Mouse (Mus musculus) limb, embryonic 15.5 days (tissue): ENCODE results near the gene Mogs. TPM values are rescaled to one million over a fixed set of nuclear protein-coding genes. Genes with fewer than 3 reads are reported as not detected.
A peak's percentile ranks its signal among the peaks of the same experiment; 100 is the strongest.

Source experiments
- ATAC-seq: fragments of 200-750 bp; cut with Nextera tagmentation; 2 replicates; pipeline ENCODE4 v1.8.0; 2017; ENCODE audit warnings: low read depth, moderate TSS enrichment; ENCODE audit not compliant: insufficient number of reproducible peaks, low FRiP score, low TSS enrichment
- H3K27ac ChIP-seq: fragments of 300-500 bp; sonication (generic); 2 replicates; pipeline ENCODE4 v1.5.1; 2015; ENCODE audit warnings: moderate library complexity, mild to moderate bottlenecking, inconsistent platforms
- H3K27me3 ChIP-seq: fragments of 300-500 bp; sonication (generic); 2 replicates; pipeline ENCODE4 v1.6.1; 2015; ENCODE audit warnings: inconsistent platforms
- H3K36me3 ChIP-seq: fragments of 300-500 bp; sonication (generic); 2 replicates; pipeline ENCODE4 v1.6.1; 2015; ENCODE audit warnings: inconsistent platforms
- H3K4me1 ChIP-seq: fragments of 300-500 bp; sonication (generic); 2 replicates; pipeline ENCODE4 v1.6.1; 2015; ENCODE audit warnings: inconsistent platforms
- H3K4me2 ChIP-seq: fragments of 300-500 bp; sonication (generic); 2 replicates; pipeline ENCODE4 v1.6.1; 2015; ENCODE audit warnings: mild to moderate bottlenecking, inconsistent platforms
- H3K4me3 ChIP-seq: fragments of 300-500 bp; sonication (generic); 2 replicates; pipeline ENCODE4 v1.5.1; 2015; ENCODE audit warnings: mild to moderate bottlenecking, inconsistent platforms
- H3K9ac ChIP-seq: fragments of 300-500 bp; sonication (generic); 2 replicates; pipeline ENCODE4 v1.6.1; 2015; ENCODE audit warnings: inconsistent platforms
- H3K9me3 ChIP-seq: fragments of 300-500 bp; sonication (generic); 2 replicates; pipeline ENCODE4 v1.6.1; 2016; ENCODE audit warnings: inconsistent platforms
- WGBS: fragments of 180-500 bp; shearing (Covaris S2); methylation state at CpG from one replicate; pipeline ENCODE4 v1.1.7; 2015; 5-methylcytosine and 5-hydroxymethylcytosine counted together
- polyA plus RNA-seq: library from polyadenylated mRNA; unstranded; fragments of >200 nt; fragmentation: Nextera tagmentation; extraction: Ambion mirVana; gene quantifications from 2 replicates; pipeline ENCODE4 v1.2.1, GENCODE M21; 2015

Mogs gene
- polyA plus RNA-seq, 1 experiment from 2014 or later: 53.8 TPM

GRCm38 (mm10) chr6:83118369-83118768 is 3.1 kb downstream of the Mogs start:
- Histone ChIP-seq H3K9ac (no peak overlapping the region), H3K9me3 (no peaks in the 10 kb centered on the region), H3K27me3 (no peaks in the 10 kb centered on the region), H3K36me3 (peaks cover 30% of the 10 kb centered on the region), H3K27ac (no peak overlapping the region), H3K4me3 (no peak overlapping the region), H3K4me2 (no peak overlapping the region), H3K4me1 (peaks cover 59% of the 10 kb centered on the region)
- ATAC-seq: no peak
- 85% methylated on average over 11 of the region's 11 CpGs for WGBS

- 81% methylated on average over 14 of the region's 14 CpGs for WGBS
- H3K9ac ChIP-seq: no peak overlapping the region
- H3K4me3 ChIP-seq: no peak overlapping the region
- peaks cover 30% of the 10 kb centered on the region for H3K36me3 ChIP-seq
- no peak for ATAC-seq
- no peaks in the 10 kb centered on the region for H3K27me3 ChIP-seq
- H3K4me2 ChIP-seq: no peak overlapping the region
- H3K9me3 ChIP-seq: no peaks in the 10 kb centered on the region
- H3K27ac ChIP-seq: no peak overlapping the region
- peaks cover 65% of the 10 kb centered on the region for H3K4me1 ChIP-seq
Observed at GRCm38 (mm10) chr6:83118825-83119733, 3.8 kb downstream of the Mogs start.

- Histone ChIP-seq H3K4me3 (peak overlapping the region; percentile 79; the same call in 1 of the 2 replicates), H3K9me3 (no peaks in the 10 kb centered on the region), H3K27ac (no peak overlapping the region), H3K9ac (no peak overlapping the region), H3K36me3 (peaks cover 30% of the 10 kb centered on the region), H3K4me2 (no peak overlapping the region), H3K4me1 (peaks cover 67% of the 10 kb centered on the region), H3K27me3 (no peaks in the 10 kb centered on the region)
- 73% methylated on average over 7 of the region's 7 CpGs for WGBS
- no peak for ATAC-seq
Observed at GRCm38 (mm10) chr6:83119734-83120051, 4.4 kb downstream of the Mogs start.

- Histone ChIP-seq H3K27me3 (no peaks in the 10 kb centered on the region), H3K4me3 (peak within 1 kb of the TSS; percentile 79), H3K4me1 (peaks cover 66% of the 10 kb centered on the region), H3K9me3 (no peaks in the 10 kb centered on the region), H3K36me3 (peaks cover 30% of the 10 kb centered on the region), H3K27ac (peak within 1 kb of the TSS; percentile 98), H3K9ac (peak within 1 kb of the TSS; percentile 83), H3K4me2 (peak within 1 kb of the TSS; percentile 92)
- ATAC-seq: peak; percentile 96
- WGBS: under 1% methylated on average over 38 of the region's 38 CpGs
Observed at GRCm38 (mm10) chr6:83120930-83121862, 5.9 kb downstream of the Mogs start, which contains the start of gene Wbp1. Gene Wbp1, minus strand, starts transcription at chr6:83121559.

GRCm38 (mm10) chr6:83121863-83122710 is 6.8 kb downstream of the Mogs start:
- ATAC-seq: no peak
- 1% methylated on average over 46 of the region's 52 CpGs for WGBS

GRCm38 (mm10) chr6:83122961-83123360 is 7.7 kb downstream of the Mogs start:
- H3K9ac ChIP-seq: no peak overlapping the region

More at GRCm38 (mm10) chr6:83121863-83122710, 6.8 kb downstream of the Mogs start:
- Histone ChIP-seq H3K27me3 (no peaks in the 10 kb centered on the region), H3K9ac (peak overlapping the region; percentile 83), H3K27ac (peak overlapping the region; percentile 98), H3K4me2 (peak overlapping the region; percentile 92), H3K4me1 (peaks cover 57% of the 10 kb centered on the region), H3K36me3 (peaks cover 26% of the 10 kb centered on the region), H3K4me3 (peak overlapping the region; percentile 79), H3K9me3 (no peaks in the 10 kb centered on the region)

GRCm38 (mm10) chr6:83124851-83125312 is 9.6 kb downstream of the Mogs start:
- WGBS: under 1% methylated on average over 30 of the region's 30 CpGs
- no peak for ATAC-seq
- Histone ChIP-seq H3K27ac (peak overlapping the region; percentile 75), H3K27me3 (no peaks in the 10 kb centered on the region), H3K9ac (peak overlapping the region; percentile 66), H3K36me3 (no peaks in the 10 kb centered on the region), H3K4me1 (peaks cover 44% of the 10 kb centered on the region), H3K4me3 (peak overlapping the region; percentile 75), H3K4me2 (peak overlapping the region; percentile 90), H3K9me3 (no peaks in the 10 kb centered on the region)

More at GRCm38 (mm10) chr6:83122961-83123360, 7.7 kb downstream of the Mogs start:
- Histone ChIP-seq H3K4me1 (peaks cover 52% of the 10 kb centered on the region), H3K27me3 (no peaks in the 10 kb centered on the region), H3K36me3 (peaks cover 17% of the 10 kb centered on the region), H3K27ac (peak overlapping the region; percentile 98; the same call in 1 of the 2 replicates), H3K9me3 (no peaks in the 10 kb centered on the region), H3K4me3 (peak overlapping the region; percentile 79; the same call in 1 of the 2 replicates), H3K4me2 (peak overlapping the region; percentile 92)
- 73% methylated on average over 5 of the region's 5 CpGs for WGBS
- ATAC-seq: no peak

GRCm38 (mm10) chr6:83125331-83125730 is 10.0 kb downstream of the Mogs start, which contains the start of gene Ino80b:
Gene Ino80b, minus strand, starts transcription at chr6:83125431.
- H3K4me2 ChIP-seq: peak within 1 kb of the TSS; percentile 90
- no peak for ATAC-seq
- H3K27me3 ChIP-seq: no peaks in the 10 kb centered on the region
- peak within 1 kb of the TSS; percentile 66 for H3K9ac ChIP-seq
- H3K4me1 ChIP-seq: peaks cover 40% of the 10 kb centered on the region
- H3K9me3 ChIP-seq: no peaks in the 10 kb centered on the region
- no peaks in the 10 kb centered on the region for H3K36me3 ChIP-seq
- WGBS: 27% methylated on average over 5 of the region's 5 CpGs
- peak within 1 kb of the TSS; percentile 75 for H3K27ac ChIP-seq
- H3K4me3 ChIP-seq: peak within 1 kb of the TSS; percentile 75

- Histone ChIP-seq H3K9me3 (no peaks in the 10 kb centered on the region), H3K36me3 (no peaks in the 10 kb centered on the region), H3K4me1 (peaks cover 26% of the 10 kb centered on the region), H3K4me2 (no peak overlapping the region), H3K9ac (no peak overlapping the region), H3K27ac (no peak overlapping the region), H3K27me3 (no peaks in the 10 kb centered on the region), H3K4me3 (no peak overlapping the region)
- no peak for ATAC-seq
- 93% methylated on average over 5 of the region's 5 CpGs for WGBS
Observed at GRCm38 (mm10) chr6:83127419-83127818, 12.1 kb downstream of the Mogs start.

- Histone ChIP-seq H3K36me3 (no peaks in the 10 kb centered on the region), H3K27me3 (no peaks in the 10 kb centered on the region), H3K27ac (no peak overlapping the region), H3K4me1 (peaks cover 17% of the 10 kb centered on the region), H3K9ac (no peak overlapping the region), H3K4me3 (no peak overlapping the region), H3K9me3 (no peaks in the 10 kb centered on the region), H3K4me2 (no peak overlapping the region)
- no peak for ATAC-seq
- WGBS: 73% methylated on average over 6 of the region's 6 CpGs
Observed at GRCm38 (mm10) chr6:83131469-83132034, 16.3 kb downstream of the Mogs start.
